Mouse (Mus musculus): ENCODE measurements around the gene Dazap2.

Dazap2 gene

GRCm38 (mm10) chr15:100641226-100641810 lies 26.2 kb downstream of the Dazap2 start:
- no peak for DNase-seq

GRCm38 (mm10) chr15:100642451-100642850 lies 27.3 kb downstream of the Dazap2 start:
- DNase-seq: no peak

- DNase-seq: no peak
These were observed 31.0 kb downstream of the Dazap2 start for GRCm38 (mm10) chr15:100646161-100646560.

GRCm38 (mm10) chr15:100650111-100650510 lies 35.0 kb downstream of the Dazap2 start:
- DNase-seq: no peak

- DNase-seq: no peak
These were observed 36.5 kb downstream of the Dazap2 start for GRCm38 (mm10) chr15:100651610-100652009.

- no peak for DNase-seq
These were observed 39.1 kb downstream of the Dazap2 start for GRCm38 (mm10) chr15:100654271-100654670.

GRCm38 (mm10) chr15:100655201-100655600 lies 40.1 kb downstream of the Dazap2 start:
- DNase-seq: no peak

- no peak for DNase-seq
These were observed 45.2 kb downstream of the Dazap2 start for GRCm38 (mm10) chr15:100660306-100660705.

GRCm38 (mm10) chr15:100660805-100661204 lies 45.7 kb downstream of the Dazap2 start:
- no peak for DNase-seq

- DNase-seq: no peak
These were observed 49.7 kb downstream of the Dazap2 start for GRCm38 (mm10) chr15:100664813-100665274.

GRCm38 (mm10) chr15:100665411-100666218 lies 50.5 kb downstream of the Dazap2 start:
- no peak for DNase-seq

- no peak for DNase-seq
These were observed 51.1 kb downstream of the Dazap2 start for GRCm38 (mm10) chr15:100666219-100666696.

GRCm38 (mm10) chr15:100666851-100667250 lies 51.7 kb downstream of the Dazap2 start:
- no peak for DNase-seq

- DNase-seq: no peak
These were observed 52.3 kb downstream of the Dazap2 start for GRCm38 (mm10) chr15:100667420-100667819.

GRCm38 (mm10) chr15:100667871-100668545 lies 52.9 kb downstream of the Dazap2 start:
- DNase-seq: no peak

- no peak for DNase-seq
These were observed 54.2 kb downstream of the Dazap2 start, which contains the start of gene Bin2 for GRCm38 (mm10) chr15:100669337-100669736. Gene Bin2, minus strand, starts transcription at chr15:100669553.

- DNase-seq: no peak
These were observed 54.9 kb downstream of the Dazap2 start for GRCm38 (mm10) chr15:100670004-100670403.

All from right cerebral cortex, postnatal 25 days (tissue).